ENCODE assay signal across 10 mouse cellular contexts in the genomic region with DNA sequence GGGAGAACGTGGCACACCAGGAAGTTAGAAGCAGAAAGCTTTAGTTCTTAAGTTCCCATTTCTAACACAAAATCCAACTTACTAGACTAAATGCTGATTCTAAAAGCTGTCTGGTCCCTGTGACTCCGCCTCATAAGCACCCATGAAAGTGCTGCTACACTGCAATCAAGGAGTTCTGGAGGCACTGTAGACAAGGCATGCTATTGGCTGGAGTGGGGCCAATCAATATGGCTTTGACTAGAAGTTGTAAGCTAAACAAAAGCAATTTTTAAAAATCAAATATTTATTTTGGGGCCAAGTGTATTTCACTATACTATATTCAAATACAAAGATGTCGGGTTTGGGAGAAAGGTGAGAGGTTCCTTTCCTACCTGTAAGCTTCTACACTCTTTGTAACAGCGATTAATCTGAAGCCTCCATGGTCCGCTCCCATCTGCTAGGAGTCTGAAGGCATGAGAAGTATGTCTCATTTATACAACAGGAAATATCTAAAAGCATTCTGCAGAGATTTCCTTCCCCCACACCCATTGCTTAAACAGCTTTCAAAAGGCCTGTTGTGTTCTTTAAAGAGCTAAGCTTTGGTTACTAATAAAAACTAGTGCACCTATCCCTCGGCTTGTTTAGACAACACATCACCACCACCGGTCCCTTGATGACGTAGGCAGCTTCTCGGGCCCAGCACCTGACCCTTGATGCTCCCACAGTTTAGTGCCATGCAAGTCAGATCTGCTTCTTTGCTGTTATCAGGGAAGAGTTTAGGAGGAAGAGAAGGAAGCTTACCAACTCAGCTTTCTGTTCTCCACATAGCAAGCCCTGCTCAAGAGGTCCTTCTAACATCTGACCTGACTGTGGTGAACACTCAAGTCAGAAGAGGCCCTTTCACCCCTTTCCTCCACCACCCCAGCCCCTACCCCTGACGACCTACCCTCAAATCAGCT. TPM values are rescaled to one million over a fixed set of nuclear protein-coding genes. Genes with fewer than 3 reads are reported as not detected.
DNase-seq lines count a peak whose midpoint lies in the region; ATAC-seq and TF ChIP-seq lines count a peak whose summit lies in the region.
"Had no signal": no experiment of that assay in that cellular context is flagged by ENCODE, and none has a peak within 500 bp of the region (broad histone marks: within the 10 kb centered on the region; RNA-seq: fewer than 3 reads in every experiment).

No protein-coding gene starts in this region.

- no peak for TF ChIP-seq POLR2A in limb, embryonic 14.5 days (IDR thresholded peaks at IDR 0.05; ENCODE audit: borderline replicate concordance, extremely low read depth, insufficient read depth, insufficient read length)

- H3K27me3 ChIP-seq in heart, embryonic 11.5 days (ENCODE audit: control insufficient read depth, insufficient read depth, low read length), result no peaks in the 10 kb centered on the region
- H3K27me3 ChIP-seq in midbrain, embryonic 15.5 days (replicated peaks), result no peaks in the 10 kb centered on the region
- H3K27me3 ChIP-seq in midbrain, embryonic 14.5 days (ENCODE audit: control insufficient read depth, insufficient read depth, low read length), result no peaks in the 10 kb centered on the region
- no peaks in the 10 kb centered on the region for H3K27me3 ChIP-seq in limb, embryonic 14.5 days (ENCODE audit: control insufficient read depth, insufficient read depth, low read length)

- H3K4me1 ChIP-seq in heart, embryonic 11.5 days (ENCODE audit: control insufficient read depth, insufficient read depth, low read length), result peaks cover 16% of the 10 kb centered on the region
- H3K4me1 ChIP-seq in midbrain, embryonic 15.5 days, result no peaks in the 10 kb centered on the region
- H3K4me1 ChIP-seq in midbrain, embryonic 14.5 days (ENCODE audit: control insufficient read depth, insufficient read depth, low read length), result no peaks in the 10 kb centered on the region
- peaks cover 17% of the 10 kb centered on the region for H3K4me1 ChIP-seq in limb, embryonic 14.5 days (ENCODE audit: control insufficient read depth, insufficient read depth, low read length)

- no peaks in the 10 kb centered on the region for H3K9me3 ChIP-seq in heart, embryonic 11.5 days (replicated peaks; ENCODE audit: control insufficient read depth, low read length)
- H3K9me3 ChIP-seq in midbrain, embryonic 15.5 days, result no peaks in the 10 kb centered on the region
- no peaks in the 10 kb centered on the region for H3K9me3 ChIP-seq in midbrain, embryonic 14.5 days (ENCODE audit: control insufficient read depth, low read length)
- no peaks in the 10 kb centered on the region for H3K9me3 ChIP-seq in limb, embryonic 14.5 days (ENCODE audit: control insufficient read depth, low read length)

- H3K36me3 ChIP-seq in heart, embryonic 11.5 days (ENCODE audit: control insufficient read depth, insufficient read depth, low read length), result no peaks in the 10 kb centered on the region
- H3K36me3 ChIP-seq in midbrain, embryonic 15.5 days (replicated peaks), result no peaks in the 10 kb centered on the region
- H3K36me3 ChIP-seq in midbrain, embryonic 14.5 days (ENCODE audit: control insufficient read depth, insufficient read depth, low read length), result no peaks in the 10 kb centered on the region
- no peaks in the 10 kb centered on the region for H3K36me3 ChIP-seq in limb, embryonic 14.5 days (ENCODE audit: control insufficient read depth, insufficient read depth, low read length)

- ATAC-seq in heart, embryonic 11.5 days (replicated peaks; ENCODE audit: insufficient number of reproducible peaks, low FRiP score, low TSS enrichment), result no peak
- ATAC-seq in midbrain, embryonic 15.5 days (replicated peaks), result no peak
- ATAC-seq in midbrain, embryonic 14.5 days (ENCODE audit: low FRiP score, low TSS enrichment), result no peak
- no peak for ATAC-seq in limb, embryonic 14.5 days (ENCODE audit: low FRiP score, low read depth)

- no peak overlapping the region for H3K4me3 ChIP-seq in heart, embryonic 11.5 days (ENCODE audit: low read depth, low read length)
- H3K4me3 ChIP-seq in midbrain, embryonic 15.5 days, result no peak overlapping the region
- no peak overlapping the region for H3K4me3 ChIP-seq in midbrain, embryonic 14.5 days (replicated peaks; ENCODE audit: low read depth, low read length)
- no peak overlapping the region for H3K4me3 ChIP-seq in limb, embryonic 14.5 days (replicated peaks; ENCODE audit: low read length)

- H3K9ac ChIP-seq in heart, embryonic 11.5 days (ENCODE audit: low read depth, low read length), result no peak overlapping the region
- H3K9ac ChIP-seq in midbrain, embryonic 15.5 days, result no peak overlapping the region
- H3K9ac ChIP-seq in midbrain, embryonic 14.5 days (replicated peaks; ENCODE audit: low read length), result no peak overlapping the region
- H3K9ac ChIP-seq in limb, embryonic 14.5 days (ENCODE audit: low read depth, low read length, severe bottlenecking), result no peak overlapping the region

- intact Hi-C loops in left cerebral cortex, postnatal 10 days (cut with DNase I), result no loop called here

- 61% methylated on average over 10 of the region's 10 CpGs for WGBS in heart, embryonic 11.5 days (ENCODE audit: insufficient replicate concordance)
- WGBS in midbrain, embryonic 15.5 days, result 86% methylated on average over 10 of the region's 10 CpGs
- 91% methylated on average over 10 of the region's 10 CpGs for WGBS in midbrain, embryonic 14.5 days
- WGBS in limb, embryonic 14.5 days, result 64% methylated on average over 10 of the region's 10 CpGs

- H3K27ac ChIP-seq in heart, embryonic 11.5 days (ENCODE audit: low read depth, low read length), result peak overlapping the region; percentile 6
- H3K27ac ChIP-seq in midbrain, embryonic 15.5 days, result 0 out of 2 replicates have a peak overlapping the region, but pooled peaks have one; percentile 2
- H3K27ac ChIP-seq in midbrain, embryonic 14.5 days (replicated peaks; ENCODE audit: low read depth, low read length), result no peak overlapping the region
- H3K27ac ChIP-seq in limb, embryonic 14.5 days (replicated peaks; ENCODE audit: low read depth, low read length), result peak overlapping the region; percentile 58

- H3K4me2 ChIP-seq in heart, embryonic 11.5 days, result no peak overlapping the region
- H3K4me2 ChIP-seq in midbrain, embryonic 15.5 days, result no peak overlapping the region
- H3K4me2 ChIP-seq in midbrain, embryonic 14.5 days (ENCODE audit: low read length), result no peak overlapping the region
- no peak overlapping the region for H3K4me2 ChIP-seq in limb, embryonic 14.5 days (replicated peaks; ENCODE audit: low read depth, low read length, severe bottlenecking)

- no peak for DNase-seq in heart, adult 11 months
- DNase-seq in midbrain, embryonic 14.5 days, result no peak
- DNase-seq in limb, embryonic 14.5 days (ENCODE audit: low spot score), result no peak
- DNase-seq in frontal cortex, postnatal 36 days (ENCODE audit: low spot score in 2 of 2), result no peak
- no peak for DNase-seq in adipocyte (ENCODE audit: low spot score)
- no peak for DNase-seq in left cerebral cortex, postnatal 10 days (ENCODE audit: extremely low spot score in 1 of 2, low spot score in 2 of 2)
- DNase-seq: cerebellum, adult 11 months; right cerebral cortex, adult 18-20 months had no signal

RNA-seq across cellular contexts. Expression of a gene that starts 50.5 kb away (rescaled TPM):
- 14.8 and 15.2 TPM in 2 replicates for polyA plus RNA-seq in heart, embryonic 11.5 days (2014; fragmentation: Nextera tagmentation; extraction: Ambion mirVana)
- polyA plus RNA-seq in midbrain, embryonic 15.5 days (2015; fragmentation: Nextera tagmentation; extraction: Ambion mirVana), result 5.6 and 5.9 TPM in 2 replicates
- polyA plus RNA-seq in midbrain, embryonic 14.5 days (2014; fragmentation: Nextera tagmentation; extraction: Ambion mirVana), result 4.1 and 6.6 TPM in 2 replicates
- 10.9 and 11.4 TPM in 2 replicates for polyA plus RNA-seq in limb, embryonic 14.5 days (2012; rRNA removed)
- 13.5 and 14.6 TPM in 2 replicates for polyA plus RNA-seq in limb, embryonic 14.5 days (2014; fragmentation: Nextera tagmentation; extraction: Ambion mirVana)
- total RNA-seq in left cerebral cortex, postnatal 10 days (2021), result 10 to 100 TPM; 27.3 to 28.0 TPM
